Mouse (Mus musculus) ES-Bruce4 (cell line): ENCODE data around the gene Sar1b.

ENCODE experiments used
- CTCF ChIP-seq: IDR thresholded peaks from one replicate; pipeline ENCODE4 v1.8.1; 2011; ENCODE audit warnings: low read depth, low read length
- POLR2A ChIP-seq: IDR thresholded peaks from one replicate; pipeline ENCODE4 v1.8.1; 2011; ENCODE audit warnings: low read length; ENCODE audit not compliant: insufficient read depth

DNA sequence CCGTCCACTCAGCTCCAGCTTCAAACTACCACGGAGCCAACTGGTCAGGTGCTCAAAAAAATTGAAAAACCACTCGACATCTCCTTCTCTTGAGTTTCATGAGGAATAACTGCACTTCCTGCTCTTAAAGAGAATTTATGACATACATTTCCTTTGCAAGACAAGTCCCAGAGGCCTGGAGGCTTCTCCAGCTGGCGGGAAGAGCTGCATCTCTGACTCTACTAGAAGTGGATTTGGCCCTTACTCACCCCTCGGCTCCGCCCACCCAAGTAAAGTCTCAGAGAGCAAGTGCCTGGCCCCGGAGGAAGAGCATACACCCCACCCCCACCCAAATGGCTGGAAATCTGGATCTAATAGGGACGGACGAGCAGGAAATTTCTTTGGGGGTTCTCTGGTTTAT is 77.7 kb downstream of the Sar1b start:
- no peak for TF ChIP-seq POLR2A
- no peak for TF ChIP-seq CTCF
